In genomic region chr17:70403750-70404149, GRCm38 (mm10) we compare ENCODE assay signal across 18 mouse cellular contexts.
"Had no signal": no experiment of that assay in that cellular context is flagged by ENCODE, and none has a peak within 500 bp of the region (broad histone marks: within the 10 kb centered on the region; RNA-seq: fewer than 3 reads in every experiment).

No protein-coding gene starts in this region.

- H3K36me3 ChIP-seq: kidney, embryonic 15.5 days; limb, embryonic 12.5 days; liver, embryonic 13.5 days; lung, embryonic 15.5 days; neural tube, embryonic 12.5 days had no signal

- H3K4me1 ChIP-seq: kidney, embryonic 15.5 days; limb, embryonic 12.5 days; liver, embryonic 13.5 days; lung, embryonic 15.5 days; megakaryocyte, embryonic 14.5 days; neural tube, embryonic 12.5 days had no signal

- H3K4me2 ChIP-seq: kidney, embryonic 15.5 days; limb, embryonic 12.5 days; liver, embryonic 13.5 days; lung, embryonic 15.5 days; neural tube, embryonic 12.5 days had no signal

- ATAC-seq: liver, postnatal 0 days had no signal

- H3K9me3 ChIP-seq: kidney, embryonic 15.5 days; limb, embryonic 12.5 days; liver, embryonic 13.5 days; lung, embryonic 15.5 days; neural tube, embryonic 12.5 days had no signal

- DNase-seq: kidney, adult 2 months; kidney, postnatal 14 days; layer of hippocampus, adult 9-11 months; layer of hippocampus, postnatal 36 days; liver; liver, embryonic 13.5 days; liver, postnatal 0 days; lung, postnatal 14 days; right cerebral cortex, postnatal 4 days; spleen, adult 18-20 months; thymus, adult 18-20 months; thymus, postnatal 14 days had no signal

- H3K27me3 ChIP-seq: kidney, embryonic 15.5 days; limb, embryonic 12.5 days; liver, embryonic 13.5 days; lung, embryonic 15.5 days; megakaryocyte, embryonic 14.5 days; neural tube, embryonic 12.5 days had no signal

- H3K4me3 ChIP-seq: kidney, embryonic 15.5 days; limb, embryonic 12.5 days; liver, embryonic 13.5 days; lung, embryonic 15.5 days; megakaryocyte, embryonic 14.5 days; neural tube, embryonic 12.5 days had no signal

- H3K9ac ChIP-seq: kidney, embryonic 15.5 days; limb, embryonic 12.5 days; liver, embryonic 13.5 days; liver, postnatal 0 days; lung, embryonic 15.5 days; neural tube, embryonic 12.5 days had no signal

- H3K27ac ChIP-seq: kidney, embryonic 15.5 days; limb, embryonic 12.5 days; liver, embryonic 13.5 days; lung, embryonic 15.5 days; macrophage; neural tube, embryonic 12.5 days had no signal
